Mouse (Mus musculus) cerebellum, adult 2 months (tissue): ENCODE measurements around the gene Fgfr3.

Source experiments
- CTCF ChIP-seq: fragments of 200-500 bp; IDR thresholded peaks from 2 replicates; pipeline ENCODE4 v1.5.1; 2011; ENCODE audit warnings: low read depth, mild to moderate bottlenecking, control low read depth, low read length, moderate library complexity, borderline replicate concordance; ENCODE audit not compliant: insufficient read depth
- POLR2A ChIP-seq: fragments of 200-500 bp; IDR thresholded peaks from 2 replicates; pipeline ENCODE4 v1.6.1; 2011; ENCODE audit warnings: low read length, control low read depth, borderline replicate concordance; ENCODE audit not compliant: insufficient read depth

GRCm38 (mm10) chr5:33736230-33736629 is 14.8 kb downstream of the Fgfr3 start:
- TF ChIP-seq CTCF (no peak), POLR2A (no peak)
